In the genomic region with DNA sequence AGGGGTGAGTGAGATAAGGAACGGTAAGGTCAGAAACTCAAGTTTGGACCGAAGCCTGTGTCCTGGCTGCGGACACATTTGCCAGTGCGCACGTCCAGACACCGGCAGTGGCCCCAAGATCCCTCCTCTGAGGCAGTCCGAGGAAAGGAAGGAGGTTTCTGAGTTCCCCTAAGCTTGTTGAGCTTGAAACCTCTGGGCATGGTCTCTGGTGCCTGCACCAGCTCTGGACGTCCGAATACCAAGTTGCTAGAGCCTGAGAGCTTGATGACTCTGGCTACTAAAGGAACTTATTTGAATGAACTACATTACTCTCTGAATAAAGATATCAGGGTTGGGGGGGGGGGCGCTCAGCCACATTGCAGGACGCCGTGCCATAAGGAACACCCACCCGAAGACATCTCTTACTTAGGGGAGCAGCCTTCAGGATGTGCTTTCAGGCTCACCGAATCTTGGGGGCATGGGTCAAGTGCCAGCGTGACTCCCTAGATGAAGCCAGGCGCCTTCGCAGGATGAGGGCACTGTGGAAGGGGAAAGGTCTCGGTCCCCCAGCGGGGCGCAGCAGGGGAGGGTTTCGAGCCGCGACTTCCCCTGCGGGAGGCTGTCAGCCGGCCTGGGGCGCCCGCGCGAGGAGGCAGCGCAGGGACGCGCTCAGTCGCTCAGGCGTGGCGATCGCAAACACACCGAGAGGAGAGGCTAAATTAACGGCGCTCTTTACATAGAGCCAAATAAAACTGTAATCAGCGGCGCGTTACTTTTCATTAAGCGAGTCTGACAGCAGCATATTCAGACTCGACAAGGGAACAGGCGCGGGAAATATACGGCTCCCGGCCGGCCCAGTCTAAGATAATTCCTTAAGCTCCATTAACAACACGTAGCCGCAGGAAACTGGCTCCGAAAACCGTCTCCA, we compare ENCODE assay signal across 9 mouse cellular contexts. TPM values are rescaled to one million over a fixed set of nuclear protein-coding genes. Genes with fewer than 3 reads are reported as not detected.
DNase-seq lines count a peak whose midpoint lies in the region; ATAC-seq and TF ChIP-seq lines count a peak whose summit lies in the region.
"Had no signal": no experiment of that assay in that cellular context is flagged by ENCODE, and none has a peak within 500 bp of the region (broad histone marks: within the 10 kb centered on the region; RNA-seq: fewer than 3 reads in every experiment).

No protein-coding gene starts in this region.

- H3K4me2 ChIP-seq in kidney, embryonic 16.5 days (replicated peaks; ENCODE audit: low read depth, low read length): peak overlapping the region; percentile 40
- peak overlapping the region; percentile 44 for H3K4me2 ChIP-seq in embryonic facial prominence, embryonic 14.5 days (ENCODE audit: low read depth, low read length)
- peak overlapping the region; percentile 61 for H3K4me2 ChIP-seq in intestine, embryonic 15.5 days (replicated peaks)
- peak overlapping the region; percentile 42 for H3K4me2 ChIP-seq in neural tube, embryonic 14.5 days (ENCODE audit: low read depth, low read length)

- peak overlapping the region; percentile 26 for H3K4me3 ChIP-seq in kidney, embryonic 16.5 days (ENCODE audit: low read length)
- H3K4me3 ChIP-seq in embryonic facial prominence, embryonic 14.5 days (ENCODE audit: low read depth, low read length): peak overlapping the region; percentile 25
- H3K4me3 ChIP-seq in intestine, embryonic 15.5 days (replicated peaks): peak overlapping the region; percentile 29
- peak overlapping the region; percentile 11; the same call in 1 of the 2 replicates for H3K4me3 ChIP-seq in neural tube, embryonic 14.5 days (ENCODE audit: low read depth, low read length)
- no peak overlapping the region for H3K4me3 ChIP-seq in left cerebral cortex, adult 2 months

- H3K9me3 ChIP-seq in kidney, embryonic 16.5 days (ENCODE audit: low read length): no peaks in the 10 kb centered on the region
- no peaks in the 10 kb centered on the region for H3K9me3 ChIP-seq in embryonic facial prominence, embryonic 14.5 days (ENCODE audit: control insufficient read depth, low read length)
- no peaks in the 10 kb centered on the region for H3K9me3 ChIP-seq in intestine, embryonic 15.5 days
- no peaks in the 10 kb centered on the region for H3K9me3 ChIP-seq in neural tube, embryonic 14.5 days (ENCODE audit: control insufficient read depth, low read length)

- ATAC-seq in kidney, embryonic 16.5 days (ENCODE audit: low FRiP score, low TSS enrichment): peak; percentile 47; the same call in 1 of the 2 replicates
- no peak for ATAC-seq in embryonic facial prominence, embryonic 14.5 days (ENCODE audit: low read depth)
- no peak for ATAC-seq in intestine, embryonic 15.5 days
- peak; percentile 41; the same call in 1 of the 2 replicates for ATAC-seq in neural tube, embryonic 14.5 days (ENCODE audit: low read depth)

- no peak for DNase-seq in kidney, postnatal 25 days
- peak; percentile 27 for DNase-seq in embryonic facial prominence, embryonic 14.5 days (ENCODE audit: low spot score)
- no peak for DNase-seq in thymus, postnatal 10 days (ENCODE audit: low spot score in 2 of 2)
- no peak for DNase-seq in left cerebral cortex, adult 2 months (ENCODE audit: extremely low spot score in 1 of 2, low spot score in 2 of 2)
- DNase-seq in gastrocnemius, postnatal 36 days: no peak

- H3K36me3 ChIP-seq in kidney, embryonic 16.5 days (ENCODE audit: insufficient read depth, low read length): no peaks in the 10 kb centered on the region
- no peaks in the 10 kb centered on the region for H3K36me3 ChIP-seq in embryonic facial prominence, embryonic 14.5 days (ENCODE audit: control insufficient read depth, insufficient read depth, low read length)
- no peaks in the 10 kb centered on the region for H3K36me3 ChIP-seq in intestine, embryonic 15.5 days
- no peaks in the 10 kb centered on the region for H3K36me3 ChIP-seq in neural tube, embryonic 14.5 days (ENCODE audit: control insufficient read depth, insufficient read depth, low read length)

- no peak for TF ChIP-seq CTCF in left cerebral cortex, adult 2 months (IDR thresholded peaks at IDR 0.05)

- no peak overlapping the region for H3K9ac ChIP-seq in kidney, embryonic 16.5 days (replicated peaks; ENCODE audit: low read length)
- H3K9ac ChIP-seq in embryonic facial prominence, embryonic 14.5 days (ENCODE audit: low read depth, low read length): no peak overlapping the region
- H3K9ac ChIP-seq in intestine, embryonic 15.5 days: no peak overlapping the region
- H3K9ac ChIP-seq in neural tube, embryonic 14.5 days (replicated peaks; ENCODE audit: low read depth, low read length): no peak overlapping the region

- under 1% methylated on average over 53 of the region's 53 CpGs for WGBS in kidney, embryonic 16.5 days
- 2% methylated on average over 47 of the region's 53 CpGs for WGBS in embryonic facial prominence, embryonic 14.5 days
- 1% methylated on average over 53 of the region's 53 CpGs for WGBS in intestine, embryonic 15.5 days
- 1% methylated on average over 53 of the region's 53 CpGs for WGBS in neural tube, embryonic 14.5 days

- H3K4me1 ChIP-seq in kidney, embryonic 16.5 days (ENCODE audit: insufficient read depth, low read length): peaks cover 17% of the 10 kb centered on the region; the same call in 1 of the 2 replicates
- H3K4me1 ChIP-seq in embryonic facial prominence, embryonic 14.5 days (ENCODE audit: control insufficient read depth, insufficient read depth, low read length): peaks cover 5% of the 10 kb centered on the region; the same call in 1 of the 2 replicates
- H3K4me1 ChIP-seq in intestine, embryonic 15.5 days (replicated peaks): peaks cover 17% of the 10 kb centered on the region
- H3K4me1 ChIP-seq in neural tube, embryonic 14.5 days (ENCODE audit: control insufficient read depth, insufficient read depth, low read length): peaks cover 6% of the 10 kb centered on the region

- intact Hi-C loops in left cerebral cortex, adult 2 months (cut with DNase I): no loop called here
- intact Hi-C loops in gastrocnemius, postnatal 36 days (cut with DNase I): no loop called here

- no peak overlapping the region for H3K27ac ChIP-seq in kidney, embryonic 16.5 days (ENCODE audit: low read length)
- H3K27ac ChIP-seq in embryonic facial prominence, embryonic 14.5 days (replicated peaks; ENCODE audit: low read depth, low read length): no peak overlapping the region
- no peak overlapping the region for H3K27ac ChIP-seq in intestine, embryonic 15.5 days
- no peak overlapping the region for H3K27ac ChIP-seq in neural tube, embryonic 14.5 days (ENCODE audit: low read depth, low read length)
- no peak overlapping the region for H3K27ac ChIP-seq in left cerebral cortex, adult 2 months

- H3K27me3 ChIP-seq in kidney, embryonic 16.5 days (ENCODE audit: insufficient read depth, low read length): peaks cover 91% of the 10 kb centered on the region
- peaks cover 82% of the 10 kb centered on the region for H3K27me3 ChIP-seq in embryonic facial prominence, embryonic 14.5 days (replicated peaks; ENCODE audit: control insufficient read depth, insufficient read depth, low read length)
- H3K27me3 ChIP-seq in intestine, embryonic 15.5 days (replicated peaks): peaks cover 76% of the 10 kb centered on the region
- H3K27me3 ChIP-seq in neural tube, embryonic 14.5 days (ENCODE audit: control insufficient read depth, insufficient read depth, low read length): peaks cover 56% of the 10 kb centered on the region

RNA-seq across cellular contexts. Expression of a gene that starts 11.3 kb away (rescaled TPM):
- polyA plus RNA-seq in kidney, embryonic 16.5 days (2015; fragmentation: Nextera tagmentation; extraction: Ambion mirVana): 0.30 and 0.42 TPM in 2 replicates
- polyA plus RNA-seq in embryonic facial prominence, embryonic 14.5 days (2014; fragmentation: Nextera tagmentation; extraction: Ambion mirVana): 4.6 and 7.5 TPM in 2 replicates
- polyA plus RNA-seq in intestine, embryonic 15.5 days (2015; fragmentation: Nextera tagmentation; extraction: Ambion mirVana): 0.26 and 0.47 TPM in 2 replicates
- 0.36 and 0.80 TPM in 2 replicates for polyA plus RNA-seq in neural tube, embryonic 14.5 days (2014; fragmentation: Nextera tagmentation; extraction: Ambion mirVana)
- not detected for total RNA-seq in left cerebral cortex, adult 2 months (2021)
- not detected for total RNA-seq in gastrocnemius, postnatal 36 days (2021)
- total RNA-seq: layer of hippocampus, adult 8-10 months had no signal

RNA-seq across cellular contexts. Expression of a gene that starts 56.7 kb away (rescaled TPM):
- polyA plus RNA-seq in kidney, embryonic 16.5 days (2015; fragmentation: Nextera tagmentation; extraction: Ambion mirVana): 115 and 127 TPM in 2 replicates
- 103 and 115 TPM in 2 replicates for polyA plus RNA-seq in embryonic facial prominence, embryonic 14.5 days (2014; fragmentation: Nextera tagmentation; extraction: Ambion mirVana)
- 159 and 160 TPM in 2 replicates for polyA plus RNA-seq in intestine, embryonic 15.5 days (2015; fragmentation: Nextera tagmentation; extraction: Ambion mirVana)
- polyA plus RNA-seq in neural tube, embryonic 14.5 days (2014; fragmentation: Nextera tagmentation; extraction: Ambion mirVana): 78.8 and 91.9 TPM in 2 replicates
- 10 to 100 TPM; 34.1 to 36.9 TPM for total RNA-seq in left cerebral cortex, adult 2 months (2021)
- 10 to 100 TPM; 39.2 to 42.5 TPM for total RNA-seq in gastrocnemius, postnatal 36 days (2021)

RNA-seq across cellular contexts. Expression of a gene that starts 56.8 kb away (rescaled TPM):
- 391 and 393 TPM in 2 replicates for polyA plus RNA-seq in kidney, embryonic 16.5 days (2015; fragmentation: Nextera tagmentation; extraction: Ambion mirVana)
- polyA plus RNA-seq in embryonic facial prominence, embryonic 14.5 days (2014; fragmentation: Nextera tagmentation; extraction: Ambion mirVana): 347 and 386 TPM in 2 replicates
- polyA plus RNA-seq in intestine, embryonic 15.5 days (2015; fragmentation: Nextera tagmentation; extraction: Ambion mirVana): 464 and 509 TPM in 2 replicates
- polyA plus RNA-seq in neural tube, embryonic 14.5 days (2014; fragmentation: Nextera tagmentation; extraction: Ambion mirVana): 390 and 416 TPM in 2 replicates
- total RNA-seq in left cerebral cortex, adult 2 months (2021): 100 to 1,000 TPM; 177 to 187 TPM
- 100 to 1,000 TPM; 402 to 419 TPM for total RNA-seq in gastrocnemius, postnatal 36 days (2021)

Comparison
In these comparisons a context has a peak if more than half of its experiments do, and no peak if none do; other contexts are left out.
1. ATAC-seq: peak in kidney, embryonic 16.5 days (single experiment) and neural tube, embryonic 14.5 days (single experiment); none in embryonic facial prominence, embryonic 14.5 days (single experiment) and intestine, embryonic 15.5 days (single experiment).
2. Peak in every context shown above with its lines, with median percentiles within 50 percentile points of each other: H3K4me2 ChIP-seq.